Mouse (Mus musculus): Measurements from ENCODE around the gene Olfr235. TPM values are rescaled to one million over a fixed set of nuclear protein-coding genes. Genes with fewer than 3 reads are reported as not detected.

Olfr235 gene
- polyA plus RNA-seq (2012; rRNA removed), result not detected in 2 replicates

DNA sequence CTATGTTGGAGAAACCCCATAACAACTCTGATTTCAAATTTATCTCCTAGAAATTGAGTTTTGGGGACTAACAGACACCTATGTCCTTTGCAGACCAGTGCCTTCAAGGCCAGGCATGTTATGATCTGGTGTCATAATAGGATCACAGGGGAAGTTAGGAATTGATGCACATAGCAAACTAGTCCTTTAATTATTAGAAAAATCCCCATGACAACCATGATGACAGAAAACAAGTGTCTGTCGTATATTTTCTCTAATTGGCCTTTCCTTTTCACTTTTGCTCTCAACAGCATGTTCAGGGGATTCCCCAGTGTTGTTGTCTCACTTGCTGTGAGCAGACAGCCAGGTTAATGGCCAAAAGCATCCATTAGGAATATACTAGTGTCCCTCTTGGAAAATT lies at the start of gene Olfr235:
TSS of gene Olfr235 (plus strand) at position 301 of the 400 bp plus-strand sequence.

DNA sequence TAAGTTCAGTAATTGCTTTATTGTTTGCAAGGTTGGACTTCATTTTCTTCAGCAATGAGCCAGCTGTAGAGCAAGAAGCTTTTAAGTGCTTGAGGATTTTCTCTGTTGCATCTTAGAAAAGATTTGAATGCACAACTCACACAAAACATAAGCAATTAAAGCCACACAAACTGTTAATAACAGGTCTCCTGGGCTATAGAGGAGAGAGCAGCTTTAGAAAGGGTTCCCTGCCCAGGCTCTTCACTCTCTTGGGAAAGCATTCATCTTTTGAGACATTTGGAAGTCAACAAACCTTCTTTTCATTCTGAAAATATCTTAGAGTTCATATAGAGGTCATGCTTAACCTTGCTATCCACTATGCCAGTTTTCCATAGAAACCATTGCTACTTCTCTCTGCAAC lies 28.3 kb upstream of the Olfr235 start, which contains the start of gene Olfr1432:
TSS of gene Olfr1432 (minus strand) at position 101 of the 400 bp plus-strand sequence.

DNA sequence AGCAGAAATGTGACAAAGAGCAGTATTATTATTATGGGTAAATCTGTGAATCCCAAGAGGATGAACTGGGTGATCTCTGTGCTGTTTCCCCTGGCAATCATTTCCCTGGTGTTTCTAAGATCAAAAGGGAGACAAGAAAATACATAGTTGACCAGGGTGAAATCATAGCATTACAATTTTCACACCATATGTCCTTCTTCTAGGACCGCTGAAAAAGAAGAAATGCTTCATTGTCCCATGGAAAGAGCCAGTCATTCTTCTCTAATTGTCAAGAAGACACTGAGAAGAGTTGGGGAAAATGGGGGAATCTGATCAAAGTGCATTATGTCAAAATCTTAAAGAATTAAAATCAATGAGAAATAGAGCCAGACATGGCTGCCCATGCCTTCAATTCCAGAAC lies 19.3 kb upstream of the Olfr235 start, which contains the start of gene Olfr262:
TSS of gene Olfr262 (minus strand) at position 101 of the 400 bp plus-strand sequence.

DNA sequence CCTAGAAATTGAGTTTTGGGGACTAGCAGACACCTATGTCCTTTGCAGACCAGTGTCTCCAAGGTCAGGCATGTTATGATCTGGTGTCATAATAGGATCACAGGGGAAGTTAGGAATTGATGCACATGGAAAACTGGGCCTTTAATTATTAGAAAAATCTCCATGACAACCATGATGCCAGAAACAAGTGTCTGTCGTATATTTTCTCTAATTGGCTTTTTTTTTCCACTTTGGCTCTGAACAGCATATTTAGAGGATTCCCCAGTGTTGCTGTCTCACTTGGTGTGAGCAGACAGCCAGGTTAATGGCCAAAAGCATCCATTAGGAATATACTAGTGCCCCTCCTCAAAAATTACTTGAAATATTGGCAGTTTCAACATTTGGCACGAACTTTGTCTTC lies 18.7 kb downstream of the Olfr235 start, which contains the start of gene Olfr1434:
TSS of gene Olfr1434 (plus strand) at position 301 of the 400 bp plus-strand sequence.

DNA sequence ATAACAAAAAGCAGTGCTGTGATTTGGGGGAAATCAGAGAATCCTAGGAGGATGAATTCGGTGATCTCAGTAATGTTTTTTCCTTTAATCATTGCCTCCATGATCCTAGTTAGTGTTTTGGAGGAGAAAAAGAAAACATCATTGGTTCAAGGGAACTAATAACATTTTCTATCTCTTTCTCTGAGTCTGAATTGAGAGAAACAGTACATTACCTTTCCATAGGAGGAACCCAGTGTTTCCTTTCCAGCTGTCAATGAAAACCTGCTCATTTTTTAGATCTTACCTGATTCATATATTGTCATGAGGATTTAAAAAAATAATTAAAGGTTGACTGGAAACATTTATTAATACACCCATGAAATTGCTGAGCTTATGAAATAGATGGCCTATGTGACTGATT lies 38.2 kb downstream of the Olfr235 start, which contains the start of gene Olfr1436:
TSS of gene Olfr1436 (minus strand) at position 101 of the 400 bp plus-strand sequence.

Other genes starting within 250 kb of the Olfr235 start
- gene Olfr1423, start 219.7 kb upstream of the Olfr235 start, polyA plus RNA-seq (2012; rRNA removed), result 0.01 TPM in 1 of 2 replicates, not detected in the other
- not detected in 2 replicates for gene Olfr1424, start 198.3 kb upstream of the Olfr235 start, polyA plus RNA-seq (2012; rRNA removed)
- not detected in 2 replicates for gene Olfr1425, start 183.3 kb upstream of the Olfr235 start, polyA plus RNA-seq (2012; rRNA removed)
- gene Olfr1426, start 169.0 kb upstream of the Olfr235 start, polyA plus RNA-seq (2012; rRNA removed), result not detected in 2 replicates
- gene Olfr1427, start 157.7 kb upstream of the Olfr235 start, polyA plus RNA-seq (2012; rRNA removed), result not detected in 2 replicates
- gene Olfr1428, start 145.1 kb upstream of the Olfr235 start, polyA plus RNA-seq (2012; rRNA removed), result not detected in 2 replicates
- not detected in 2 replicates for gene Olfr76, start 137.8 kb upstream of the Olfr235 start, polyA plus RNA-seq (2012; rRNA removed)
- not detected in 2 replicates for gene Olfr1555-ps1, start 90.9 kb upstream of the Olfr235 start, polyA plus RNA-seq (2012; rRNA removed)
- gene Olfr1431, start 60.4 kb upstream of the Olfr235 start, polyA plus RNA-seq (2012; rRNA removed), result not detected in 2 replicates
- gene Olfr1432, start 28.4 kb upstream of the Olfr235 start, polyA plus RNA-seq (2012; rRNA removed), result not detected in 2 replicates
- gene Olfr262, start 19.4 kb upstream of the Olfr235 start, polyA plus RNA-seq (2012; rRNA removed), result not detected in 2 replicates
- gene Olfr1434, start 18.8 kb downstream of the Olfr235 start, polyA plus RNA-seq (2012; rRNA removed), result not detected in 2 replicates
- gene Olfr1436, start 38.1 kb downstream of the Olfr235 start, polyA plus RNA-seq (2012; rRNA removed), result not detected in 2 replicates
- gene Olfr1437, start 64.1 kb downstream of the Olfr235 start, polyA plus RNA-seq (2012; rRNA removed), result not detected in 2 replicates
- not detected in 2 replicates for gene Olfr1438-ps1, start 74.9 kb downstream of the Olfr235 start, polyA plus RNA-seq (2012; rRNA removed)
- not detected in 2 replicates for gene Olfr1440, start 126.2 kb downstream of the Olfr235 start, polyA plus RNA-seq (2012; rRNA removed)
- not detected in 2 replicates for gene Olfr1441, start 156.4 kb downstream of the Olfr235 start, polyA plus RNA-seq (2012; rRNA removed)
- not detected in 2 replicates for gene Pfpl, start 166.9 kb downstream of the Olfr235 start, polyA plus RNA-seq (2012; rRNA removed)
- gene Mpeg1, start 199.7 kb downstream of the Olfr235 start, polyA plus RNA-seq (2012; rRNA removed), result 1.5 and 1.7 TPM in 2 replicates
- 33.6 and 36.3 TPM in 2 replicates for gene Dtx4, start 240.4 kb downstream of the Olfr235 start, polyA plus RNA-seq (2012; rRNA removed)

Measured in central nervous system, embryonic 11.5 days (tissue).